14 mouse cellular contexts compared by ENCODE assay signal in genomic region chr2:147190316-147191021, GRCm38 (mm10). TPM values are rescaled to one million over a fixed set of nuclear protein-coding genes. Genes with fewer than 3 reads are reported as not detected.
DNase-seq lines count a peak whose midpoint lies in the region; ATAC-seq and TF ChIP-seq lines count a peak whose summit lies in the region.
"Had no signal": no experiment of that assay in that cellular context is flagged by ENCODE, and none has a peak within 500 bp of the region (broad histone marks: within the 10 kb centered on the region; RNA-seq: fewer than 3 reads in every experiment).

No protein-coding gene starts in this region.

- no peak for ATAC-seq in forebrain, embryonic 11.5 days (replicated peaks; ENCODE audit: low FRiP score)
- no peak for ATAC-seq in forebrain, embryonic 13.5 days
- peak; percentile 68 for ATAC-seq in lung, embryonic 14.5 days (ENCODE audit: insufficient read depth)
- ATAC-seq in midbrain, embryonic 14.5 days (ENCODE audit: low FRiP score, low TSS enrichment): no peak
- ATAC-seq: inflammation-experienced regulatory T-cells, adult 6 months had no signal

- H3K4me2 ChIP-seq in forebrain, embryonic 11.5 days (ENCODE audit: low read depth, low read length, severe bottlenecking): no peak overlapping the region
- no peak overlapping the region for H3K4me2 ChIP-seq in forebrain, embryonic 13.5 days
- peak overlapping the region; percentile 7; the same call in 1 of the 2 replicates for H3K4me2 ChIP-seq in lung, embryonic 14.5 days
- H3K4me2 ChIP-seq in midbrain, embryonic 14.5 days (ENCODE audit: low read length): peak overlapping the region; percentile 3; the same call in 1 of the 2 replicates
- H3K4me2 ChIP-seq: embryonic facial prominence, embryonic 13.5 days; heart, embryonic 12.5 days had no signal

- no peaks in the 10 kb centered on the region for H3K36me3 ChIP-seq in forebrain, embryonic 11.5 days (ENCODE audit: control insufficient read depth, insufficient read depth, low read length)
- no peaks in the 10 kb centered on the region for H3K36me3 ChIP-seq in forebrain, embryonic 13.5 days (ENCODE audit: poor library complexity, severe bottlenecking)
- H3K36me3 ChIP-seq in lung, embryonic 14.5 days (ENCODE audit: insufficient read depth): no peaks in the 10 kb centered on the region
- no peaks in the 10 kb centered on the region for H3K36me3 ChIP-seq in midbrain, embryonic 14.5 days (ENCODE audit: control insufficient read depth, insufficient read depth, low read length)
- H3K36me3 ChIP-seq: embryonic facial prominence, embryonic 13.5 days; heart, embryonic 12.5 days had no signal

- H3K9me3 ChIP-seq in forebrain, embryonic 11.5 days (ENCODE audit: control insufficient read depth, low read length): no peaks in the 10 kb centered on the region
- H3K9me3 ChIP-seq in forebrain, embryonic 13.5 days (replicated peaks): no peaks in the 10 kb centered on the region
- no peaks in the 10 kb centered on the region for H3K9me3 ChIP-seq in lung, embryonic 14.5 days (ENCODE audit: low read depth, low read length)
- H3K9me3 ChIP-seq in midbrain, embryonic 14.5 days (ENCODE audit: control insufficient read depth, low read length): no peaks in the 10 kb centered on the region
- H3K9me3 ChIP-seq: embryonic facial prominence, embryonic 13.5 days; heart, embryonic 12.5 days had no signal

- H3K27ac ChIP-seq in forebrain, embryonic 11.5 days (ENCODE audit: low read depth, low read length): no peak overlapping the region
- no peak overlapping the region for H3K27ac ChIP-seq in forebrain, embryonic 13.5 days
- no peak overlapping the region for H3K27ac ChIP-seq in lung, embryonic 14.5 days (ENCODE audit: low read depth)
- peak overlapping the region; percentile 15; the same call in 1 of the 2 replicates for H3K27ac ChIP-seq in midbrain, embryonic 14.5 days (replicated peaks; ENCODE audit: low read depth, low read length)
- H3K27ac ChIP-seq: embryonic facial prominence, embryonic 13.5 days had no signal

- 0 out of 2 replicates have a peak overlapping the region, but pooled peaks have one; percentile 4 for H3K4me3 ChIP-seq in forebrain, embryonic 11.5 days (ENCODE audit: low read depth, low read length)
- H3K4me3 ChIP-seq in forebrain, embryonic 13.5 days: no peak overlapping the region
- H3K4me3 ChIP-seq in lung, embryonic 14.5 days (ENCODE audit: low read depth, low read length): no peak overlapping the region
- H3K4me3 ChIP-seq in midbrain, embryonic 14.5 days (replicated peaks; ENCODE audit: low read depth, low read length): no peak overlapping the region
- H3K4me3 ChIP-seq: embryonic facial prominence, embryonic 13.5 days; heart, embryonic 12.5 days had no signal

- H3K27me3 ChIP-seq in forebrain, embryonic 11.5 days (ENCODE audit: control insufficient read depth, insufficient read depth, low read length): peaks cover 98% of the 10 kb centered on the region
- peaks cover 99% of the 10 kb centered on the region for H3K27me3 ChIP-seq in forebrain, embryonic 13.5 days
- H3K27me3 ChIP-seq in lung, embryonic 14.5 days (ENCODE audit: insufficient read depth, low read length): peaks cover 98% of the 10 kb centered on the region
- peaks cover 97% of the 10 kb centered on the region for H3K27me3 ChIP-seq in midbrain, embryonic 14.5 days (ENCODE audit: control insufficient read depth, insufficient read depth, low read length)

- peaks cover 27% of the 10 kb centered on the region for H3K4me1 ChIP-seq in forebrain, embryonic 11.5 days (replicated peaks; ENCODE audit: control insufficient read depth, insufficient read depth, low read length)
- peaks cover 49% of the 10 kb centered on the region for H3K4me1 ChIP-seq in forebrain, embryonic 13.5 days
- H3K4me1 ChIP-seq in lung, embryonic 14.5 days (ENCODE audit: insufficient read depth): no peaks in the 10 kb centered on the region
- H3K4me1 ChIP-seq in midbrain, embryonic 14.5 days (ENCODE audit: control insufficient read depth, insufficient read depth, low read length): peaks cover 7% of the 10 kb centered on the region

- 3% methylated on average over 27 of the region's 27 CpGs for WGBS in forebrain, embryonic 11.5 days
- WGBS in forebrain, embryonic 13.5 days: under 1% methylated on average over 27 of the region's 27 CpGs
- 3% methylated on average over 27 of the region's 27 CpGs for WGBS in lung, embryonic 14.5 days
- WGBS in midbrain, embryonic 14.5 days: 2% methylated on average over 27 of the region's 27 CpGs

- peak; percentile 47; the same call in 1 of the 2 replicates for TF ChIP-seq CTCF in lung, embryonic 14.5 days (IDR thresholded peaks at IDR 0.05; ENCODE audit: low read depth)

- H3K9ac ChIP-seq in forebrain, embryonic 11.5 days (ENCODE audit: low read length): no peak overlapping the region
- H3K9ac ChIP-seq in forebrain, embryonic 13.5 days: no peak overlapping the region
- no peak overlapping the region for H3K9ac ChIP-seq in lung, embryonic 14.5 days
- H3K9ac ChIP-seq in midbrain, embryonic 14.5 days (replicated peaks; ENCODE audit: low read length): no peak overlapping the region
- H3K9ac ChIP-seq: embryonic facial prominence, embryonic 13.5 days; heart, embryonic 12.5 days had no signal

- DNase-seq in forebrain, embryonic 11.5 days (ENCODE audit: low spot score): peak; percentile 53
- DNase-seq in ES-CJ7 (ENCODE audit: low read depth, low spot score): peak; percentile 70
- DNase-seq in lung, embryonic 14.5 days: peak; percentile 55
- no peak for DNase-seq in midbrain, embryonic 14.5 days
- DNase-seq in ovary, adult 18-20 months (ENCODE audit: low spot score): no peak
- DNase-seq in urinary bladder, postnatal 4 days (ENCODE audit: low spot score in 2 of 2): no peak
- no peak for DNase-seq in cerebellum, adult 18-20 months
- DNase-seq: adrenal gland, postnatal 36 days; cerebellum, adult 11 months; left cerebral cortex, postnatal 4 days had no signal

RNA-seq across cellular contexts. Expression of gene Nkx2-2, which starts 3.6 kb away (rescaled TPM):
- polyA plus RNA-seq in forebrain, embryonic 11.5 days (2014; fragmentation: Nextera tagmentation; extraction: Ambion mirVana): 7.1 and 7.6 TPM in 2 replicates
- 3.1 and 3.2 TPM in 2 replicates for polyA plus RNA-seq in forebrain, embryonic 13.5 days (2015; fragmentation: Nextera tagmentation; extraction: Ambion mirVana)
- not detected in 2 replicates for polyA plus RNA-seq in lung, embryonic 14.5 days (2014; fragmentation: Nextera tagmentation; extraction: Ambion mirVana)
- polyA plus RNA-seq in midbrain, embryonic 14.5 days (2014; fragmentation: Nextera tagmentation; extraction: Ambion mirVana): 6.2 and 6.5 TPM in 2 replicates
- polyA plus RNA-seq: embryonic facial prominence, embryonic 13.5 days; heart, embryonic 12.5 days; inflammation-experienced regulatory T-cells, adult 6 months had no signal

Comparison
In these comparisons a context has a peak if more than half of its experiments do, and no peak if none do; other contexts are left out.
1. DNase-seq: peak in forebrain, embryonic 11.5 days (single experiment), ES-CJ7 (single experiment) and lung, embryonic 14.5 days (single experiment); none in midbrain, embryonic 14.5 days (single experiment), ovary, adult 18-20 months (single experiment), urinary bladder, postnatal 4 days (0 of 2) and cerebellum, adult 18-20 months (0 of 2).
2. H3K4me2 ChIP-seq: peak in lung, embryonic 14.5 days (single experiment) and midbrain, embryonic 14.5 days (single experiment); none in forebrain, embryonic 11.5 days (single experiment) and forebrain, embryonic 13.5 days (single experiment).